Mouse (Mus musculus) kidney, postnatal 0 days (tissue): Measurements from ENCODE around the gene Lrch1. TPM values are rescaled to one million over a fixed set of nuclear protein-coding genes. Genes with fewer than 3 reads are reported as not detected.

ENCODE experiments used
- ATAC-seq: fragments of 200-750 bp; cut with Nextera tagmentation; replicated peaks from 2 replicates; pipeline ENCODE4 v1.8.0; 2017; ENCODE audit warnings: low read depth, moderate number of reproducible peaks, moderate TSS enrichment, moderate library complexity; ENCODE audit not compliant: low FRiP score
- DNase-seq: peaks from one replicate; pipeline ENCODE4 v3.0.0-alpha.2; 2016; ENCODE audit warnings: low spot score
- H3K27ac ChIP-seq: fragments of 300-500 bp; sonication (generic); 2 replicates; pipeline ENCODE4 v1.5.1; 2014; ENCODE audit warnings: mild to moderate bottlenecking
- H3K27me3 ChIP-seq: fragments of 300-500 bp; sonication (generic); 2 replicates; pipeline ENCODE4 v1.6.1; 2014; ENCODE audit warnings: low read length, mixed read lengths; ENCODE audit not compliant: insufficient read depth
- H3K36me3 ChIP-seq: fragments of 300-500 bp; sonication (generic); 2 replicates; pipeline ENCODE4 v1.6.1; 2014; ENCODE audit warnings: low read length, mixed read lengths; ENCODE audit not compliant: insufficient read depth
- H3K4me1 ChIP-seq: fragments of 300-500 bp; sonication (generic); replicated peaks from 2 replicates; pipeline ENCODE4 v1.6.1; 2014; ENCODE audit warnings: antibody characterized with exemption, low read length, mixed read lengths; ENCODE audit not compliant: insufficient read depth
- H3K4me2 ChIP-seq: fragments of 300-500 bp; sonication (generic); 2 replicates; pipeline ENCODE4 v1.6.1; 2014; ENCODE audit warnings: mild to moderate bottlenecking, low read length, moderate library complexity, mixed read lengths
- H3K4me3 ChIP-seq: fragments of 300-500 bp; sonication (generic); replicated peaks from 2 replicates; pipeline ENCODE4 v1.5.1; 2014; ENCODE audit warnings: low read depth, low read length
- H3K9ac ChIP-seq: fragments of 300-500 bp; sonication (generic); 2 replicates; pipeline ENCODE4 v1.6.1; 2014; ENCODE audit warnings: low read depth, low read length
- H3K9me3 ChIP-seq: fragments of 300-500 bp; sonication (generic); replicated peaks from 2 replicates; pipeline ENCODE4 v1.6.1; 2016; ENCODE audit warnings: low read length, inconsistent platforms, mixed read lengths
- CTCF ChIP-seq: IDR thresholded peaks from 2 replicates; pipeline ENCODE4 v1.5.1; 2016; ENCODE audit warnings: antibody characterized with exemption, low read depth, mild to moderate bottlenecking, moderate library complexity
- WGBS: fragments of 180-500 bp; shearing (Covaris S2); extraction: QIAGEN DNeasy Blood & Tissue Kit; methylation state at CpG from one replicate; pipeline ENCODE4 v1.1.7; 2014; 5-methylcytosine and 5-hydroxymethylcytosine counted together
- polyA plus RNA-seq: library from polyadenylated mRNA; unstranded; fragments of >200 nt; fragmentation: Nextera tagmentation; extraction: Ambion mirVana; gene quantifications from 2 replicates; pipeline ENCODE4 v1.2.1, GENCODE M21; 2015

Gene Lrch1
- polyA plus RNA-seq, 1 experiment from 2014 or later, result 16.3 TPM

DNA sequence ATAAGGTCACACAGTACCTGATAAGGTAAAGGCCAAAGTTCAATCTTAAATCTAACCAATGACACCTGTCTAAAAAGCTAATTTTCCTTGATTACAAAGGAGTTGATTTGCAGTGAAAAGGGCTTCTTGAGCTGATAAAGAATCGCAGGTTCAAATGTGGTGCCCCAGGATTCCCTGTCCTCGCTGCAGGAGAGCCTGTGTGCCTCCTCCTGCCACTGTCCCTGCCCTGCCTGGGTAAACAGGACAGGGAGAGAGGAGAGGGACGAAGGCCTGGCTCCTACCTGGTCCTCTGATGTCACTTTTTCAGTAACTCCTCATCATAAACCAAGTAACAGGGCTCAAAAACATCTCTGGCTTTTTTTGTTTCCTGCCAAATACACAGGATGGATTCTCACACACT, 106.4 kb downstream of the Lrch1 start:
- no peaks in the 10 kb centered on the region for H3K9me3 ChIP-seq
- 76% methylated on average over 3 of the region's 3 CpGs for WGBS
- DNase-seq (no peak), ATAC-seq (no peak)
- H3K36me3 ChIP-seq, result no peaks in the 10 kb centered on the region
- no peak for TF ChIP-seq CTCF
- 0 out of 2 replicates have a peak, but pooled peaks cover 4% of the 10 kb centered on the region for H3K4me1 ChIP-seq
- H3K27ac ChIP-seq, result no peak overlapping the region
- H3K9ac ChIP-seq, result no peak overlapping the region
- no peaks in the 10 kb centered on the region for H3K27me3 ChIP-seq
- H3K4me3 ChIP-seq, result no peak overlapping the region
- no peak overlapping the region for H3K4me2 ChIP-seq

DNA sequence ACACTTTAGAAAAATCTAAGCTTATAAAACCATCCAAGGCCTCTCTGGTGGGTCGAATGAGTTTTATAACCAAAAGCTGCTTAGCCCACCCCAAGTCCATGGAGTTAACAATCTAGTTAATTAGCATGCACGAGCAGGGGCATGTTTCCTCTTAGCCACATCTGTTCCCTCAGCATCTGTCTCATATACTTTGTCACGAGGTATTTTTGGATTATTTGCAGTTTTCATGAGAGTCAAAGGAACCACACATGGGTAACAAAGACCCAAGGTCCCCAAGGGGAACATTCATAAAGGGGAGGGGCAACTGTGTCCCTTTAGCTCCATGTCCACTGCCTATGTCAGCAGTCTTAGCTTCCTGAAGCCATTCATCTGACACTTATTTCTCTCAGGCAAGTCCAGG, 106.9 kb downstream of the Lrch1 start:
- WGBS, result 39% methylated on average over 3 of the region's 3 CpGs
- Histone ChIP-seq H3K27me3 (no peaks in the 10 kb centered on the region), H3K4me2 (no peak overlapping the region), H3K4me3 (no peak overlapping the region), H3K9ac (no peak overlapping the region), H3K27ac (no peak overlapping the region), H3K36me3 (no peaks in the 10 kb centered on the region), H3K9me3 (no peaks in the 10 kb centered on the region), H3K4me1 (0 out of 2 replicates have a peak, but pooled peaks cover 4% of the 10 kb centered on the region)
- DNase-seq, result no peak
- ATAC-seq, result no peak
- TF ChIP-seq CTCF, result no peak

DNA sequence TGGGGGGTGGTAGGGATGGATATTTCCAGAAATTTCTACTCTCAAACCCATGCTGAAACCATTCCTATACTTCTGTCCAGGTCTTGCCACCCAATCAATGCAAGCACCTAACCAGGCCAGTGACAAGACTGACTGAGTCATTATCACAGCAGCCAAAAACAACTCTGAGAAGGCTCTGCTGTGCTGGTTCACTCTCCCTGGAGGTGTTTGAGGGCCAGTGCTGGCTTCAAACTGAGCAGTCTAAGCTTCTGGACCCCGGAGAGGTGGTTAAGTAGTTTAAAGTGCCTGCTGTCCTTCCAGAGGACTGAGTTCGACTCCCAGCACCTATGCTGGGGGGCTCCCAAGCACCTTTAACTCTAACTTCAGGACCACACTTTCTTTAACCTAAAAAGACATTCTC, 107.3 kb downstream of the Lrch1 start:
- ATAC-seq (no peak), DNase-seq (no peak)
- H3K27ac ChIP-seq, result no peak overlapping the region
- H3K27me3 ChIP-seq, result no peaks in the 10 kb centered on the region
- no peak overlapping the region for H3K9ac ChIP-seq
- no peak overlapping the region for H3K4me3 ChIP-seq
- no peaks in the 10 kb centered on the region for H3K9me3 ChIP-seq
- TF ChIP-seq CTCF, result no peak
- 77% methylated on average over 2 of the region's 2 CpGs for WGBS
- H3K36me3 ChIP-seq, result no peaks in the 10 kb centered on the region
- 0 out of 2 replicates have a peak, but pooled peaks cover 4% of the 10 kb centered on the region for H3K4me1 ChIP-seq
- H3K4me2 ChIP-seq, result no peak overlapping the region

DNA sequence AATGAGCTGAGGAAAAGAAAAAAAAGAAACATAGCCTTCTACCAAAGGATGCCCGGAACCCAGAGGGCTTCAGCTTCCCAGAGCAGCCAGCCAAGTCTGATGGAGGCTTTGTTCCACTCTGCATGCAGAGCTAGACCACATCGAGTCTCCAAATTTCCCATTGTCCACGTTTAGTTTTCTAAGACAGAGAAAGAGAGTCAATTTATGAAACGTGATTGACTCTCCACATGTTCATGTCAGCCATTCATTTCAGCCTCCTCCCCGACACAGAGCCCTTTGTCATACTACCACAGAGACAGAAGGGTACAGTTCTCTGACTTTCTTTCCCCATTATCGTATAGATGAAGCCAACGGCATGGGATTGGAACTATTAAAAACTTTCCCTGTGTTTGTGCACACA, 108.9 kb downstream of the Lrch1 start:
- H3K9me3 ChIP-seq, result no peaks in the 10 kb centered on the region
- no peak for TF ChIP-seq CTCF
- H3K4me3 ChIP-seq, result no peak overlapping the region
- H3K4me2 ChIP-seq, result no peak overlapping the region
- DNase-seq, result no peak
- no peaks in the 10 kb centered on the region for H3K36me3 ChIP-seq
- no peak for ATAC-seq
- 91% methylated on average over 7 of the region's 7 CpGs for WGBS
- H3K9ac ChIP-seq, result no peak overlapping the region
- 0 out of 2 replicates have a peak, but pooled peaks cover 4% of the 10 kb centered on the region for H3K4me1 ChIP-seq
- H3K27me3 ChIP-seq, result no peaks in the 10 kb centered on the region
- H3K27ac ChIP-seq, result no peak overlapping the region

DNA sequence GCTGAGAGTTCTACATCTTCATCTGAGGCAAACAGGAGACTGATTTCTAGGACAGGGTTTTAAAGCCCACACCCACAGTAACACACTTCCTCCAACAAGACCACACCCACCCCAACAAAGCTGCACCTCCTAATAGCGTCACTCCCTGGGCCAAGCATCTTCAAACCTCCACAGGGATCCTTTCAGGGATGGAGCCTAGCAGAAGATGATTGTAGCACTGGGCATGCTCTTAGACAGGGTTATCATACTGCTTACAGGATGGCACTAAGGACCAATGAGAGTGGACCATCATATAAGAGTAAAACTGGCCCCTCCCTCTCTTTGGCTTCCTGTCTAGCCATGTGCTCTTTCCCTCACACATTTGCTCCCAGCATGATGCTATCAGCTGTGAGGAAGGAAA, 112.7 kb downstream of the Lrch1 start:
- Histone ChIP-seq H3K36me3 (no peaks in the 10 kb centered on the region), H3K4me1 (peaks cover 4% of the 10 kb centered on the region; the same call in 1 of the 2 replicates), H3K27ac (no peak overlapping the region), H3K4me3 (no peak overlapping the region), H3K4me2 (no peak overlapping the region), H3K9me3 (no peaks in the 10 kb centered on the region), H3K9ac (no peak overlapping the region), H3K27me3 (no peaks in the 10 kb centered on the region)
- ATAC-seq (no peak), DNase-seq (no peak)
- no peak for TF ChIP-seq CTCF
- whole genome bisulfite sequencing, result 50% methylated on average over 1 of the region's 1 CpGs

DNA sequence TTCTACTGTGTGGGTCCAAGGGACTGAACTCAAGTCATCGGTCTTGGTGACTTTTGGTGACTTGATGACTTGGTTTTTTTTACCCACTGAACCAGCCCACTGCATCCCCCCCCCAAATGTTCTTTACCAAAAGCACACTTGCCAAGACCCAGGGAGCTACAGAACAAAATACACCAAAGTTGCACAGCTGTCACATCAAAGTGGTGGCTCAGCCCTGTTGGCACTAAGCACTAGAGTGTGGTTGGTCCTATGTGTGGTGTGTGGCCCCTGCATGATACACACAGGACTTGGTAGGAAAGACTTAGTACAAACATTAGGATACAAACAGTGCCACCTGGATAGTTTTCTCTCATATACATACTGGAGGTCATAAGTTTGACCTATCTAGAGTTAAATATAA, 113.5 kb downstream of the Lrch1 start:
- no peak for TF ChIP-seq CTCF
- Histone ChIP-seq H3K4me3 (no peak overlapping the region), H3K27ac (no peak overlapping the region), H3K4me1 (peaks cover 4% of the 10 kb centered on the region; the same call in 1 of the 2 replicates), H3K9ac (no peak overlapping the region), H3K4me2 (no peak overlapping the region), H3K9me3 (no peaks in the 10 kb centered on the region), H3K36me3 (no peaks in the 10 kb centered on the region), H3K27me3 (no peaks in the 10 kb centered on the region)
- ATAC-seq (no peak), DNase-seq (no peak)
- 92% methylated on average over 1 of the region's 1 CpGs for WGBS

DNA sequence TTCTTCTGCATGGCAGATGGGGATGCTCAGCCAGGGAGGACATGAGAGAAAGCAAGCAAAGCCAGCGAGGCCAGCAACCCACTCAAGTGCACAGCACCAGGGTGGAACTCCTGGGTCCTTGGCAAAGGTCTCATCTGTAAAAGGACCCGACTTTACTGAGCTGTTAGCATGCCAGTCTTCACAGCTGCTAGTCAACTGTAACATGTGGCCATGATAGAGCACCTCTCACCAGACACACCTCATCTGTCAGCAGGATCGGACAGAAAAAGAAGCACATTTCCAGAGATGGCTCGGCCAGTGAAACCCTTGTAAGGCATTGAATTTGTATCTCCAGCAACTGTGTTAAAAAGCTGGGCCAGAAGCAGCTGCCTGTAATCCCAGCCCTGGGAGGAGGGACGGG, 116.0 kb downstream of the Lrch1 start:
- Histone ChIP-seq H3K27me3 (no peaks in the 10 kb centered on the region), H3K4me2 (no peak overlapping the region), H3K9ac (no peak overlapping the region), H3K9me3 (no peaks in the 10 kb centered on the region), H3K4me3 (no peak overlapping the region), H3K4me1 (peaks cover 4% of the 10 kb centered on the region; the same call in 1 of the 2 replicates), H3K27ac (0 out of 2 replicates have a peak overlapping the region, but pooled peaks have one; percentile 36), H3K36me3 (no peaks in the 10 kb centered on the region)
- no peak for TF ChIP-seq CTCF
- WGBS, result 49% methylated on average over 5 of the region's 5 CpGs
- no peak for DNase-seq
- ATAC-seq, result 0 out of 2 replicates have a peak, but pooled peaks have one; percentile 21
